Mouse (Mus musculus) cerebellum, postnatal 4 days (tissue): ENCODE data around the gene Tcf12.
A peak's percentile ranks its signal among the peaks of the same experiment; 100 is the strongest.

Source experiments
- DNase-seq, 2 experiments: peaks; one replicate each; pipeline ENCODE4 v3.0.0; 2022; ENCODE audit warnings: low spot score in 2 of 2, mixed read lengths in 1 of 2

The Tcf12 gene

GRCm38 (mm10) chr9:71982826-71983225 is 128.8 kb downstream of the Tcf12 start:
- no peak for DNase-seq

GRCm38 (mm10) chr9:71981071-71981470 is 130.6 kb downstream of the Tcf12 start:
- no peak for DNase-seq

GRCm38 (mm10) chr9:71980579-71980978 is 131.1 kb downstream of the Tcf12 start:
- no peak for DNase-seq

- DNase-seq, result no peak
Measured at GRCm38 (mm10) chr9:71978886-71979285, 132.8 kb downstream of the Tcf12 start.

GRCm38 (mm10) chr9:71976034-71976433 is 135.6 kb downstream of the Tcf12 start:
- DNase-seq, result peak; percentile 48 to 83

GRCm38 (mm10) chr9:71975141-71975540 is 136.5 kb downstream of the Tcf12 start:
- no peak for DNase-seq

- DNase-seq, result no peak
Measured at GRCm38 (mm10) chr9:71974541-71974959, 137.1 kb downstream of the Tcf12 start.

GRCm38 (mm10) chr9:71964039-71964438 is 147.6 kb downstream of the Tcf12 start:
- DNase-seq, result no peak

- DNase-seq, result no peak
Measured at GRCm38 (mm10) chr9:71960026-71960396, 151.7 kb downstream of the Tcf12 start.

- no peak for DNase-seq
Measured at GRCm38 (mm10) chr9:71959259-71960025, 152.2 kb downstream of the Tcf12 start.

GRCm38 (mm10) chr9:71953217-71953616 is 158.5 kb downstream of the Tcf12 start:
- DNase-seq, result no peak

GRCm38 (mm10) chr9:71952621-71953076 is 159.0 kb downstream of the Tcf12 start:
- DNase-seq, result no peak

- DNase-seq, result no peak
Measured at GRCm38 (mm10) chr9:71951926-71952325, 159.7 kb downstream of the Tcf12 start.

GRCm38 (mm10) chr9:71951341-71951740 is 160.3 kb downstream of the Tcf12 start:
- DNase-seq, result no peak

- no peak for DNase-seq
Measured at GRCm38 (mm10) chr9:71944801-71945200, 166.9 kb downstream of the Tcf12 start.

GRCm38 (mm10) chr9:71942424-71942823 is 169.2 kb downstream of the Tcf12 start:
- no peak for DNase-seq

- DNase-seq, result no peak
Measured at GRCm38 (mm10) chr9:71940016-71940415, 171.7 kb downstream of the Tcf12 start.

- no peak for DNase-seq
Measured at GRCm38 (mm10) chr9:71936199-71936598, 175.5 kb downstream of the Tcf12 start.

GRCm38 (mm10) chr9:71934833-71935232 is 176.8 kb downstream of the Tcf12 start:
- no peak for DNase-seq

GRCm38 (mm10) chr9:71931965-71932364 is 179.7 kb downstream of the Tcf12 start:
- no peak for DNase-seq

GRCm38 (mm10) chr9:71931358-71931715 is 180.3 kb downstream of the Tcf12 start:
- no peak for DNase-seq

GRCm38 (mm10) chr9:71930431-71931357 is 181.0 kb downstream of the Tcf12 start:
- DNase-seq, result no peak

- no peak for DNase-seq
Measured at GRCm38 (mm10) chr9:71916662-71916953, 195.1 kb downstream of the Tcf12 start.
